Mouse (Mus musculus) heart, postnatal 0 days (tissue): ENCODE measurements around the gene Ihh. TPM values are rescaled to one million over a fixed set of nuclear protein-coding genes. Genes with fewer than 3 reads are reported as not detected.

Source experiments
- ATAC-seq: fragments of 200-750 bp; cut with Nextera tagmentation; 2 replicates; pipeline ENCODE4 v1.8.0; 2017; ENCODE audit warnings: low read depth, moderate number of reproducible peaks, moderate library complexity; ENCODE audit not compliant: insufficient read depth
- DNase-seq: peaks from one replicate; pipeline ENCODE4 v3.0.0-alpha.2; 2016; ENCODE audit warnings: low spot score
- H3K27ac ChIP-seq: fragments of 300-500 bp; sonication (generic); 2 replicates; pipeline ENCODE4 v1.5.1; 2014; ENCODE audit warnings: low read depth, mild to moderate bottlenecking
- H3K27me3 ChIP-seq: fragments of 300-500 bp; sonication (generic); 2 replicates; pipeline ENCODE4 v1.6.1; 2014; ENCODE audit warnings: low read length, mixed read lengths; ENCODE audit not compliant: control insufficient read depth, insufficient read depth
- H3K36me3 ChIP-seq: fragments of 300-500 bp; sonication (generic); replicated peaks from 2 replicates; pipeline ENCODE4 v1.6.1; 2014; ENCODE audit warnings: low read length, mixed read lengths; ENCODE audit not compliant: control insufficient read depth, insufficient read depth
- H3K4me1 ChIP-seq: fragments of 300-500 bp; sonication (generic); 2 replicates; pipeline ENCODE4 v1.6.1; 2014; ENCODE audit warnings: antibody characterized with exemption; ENCODE audit not compliant: control insufficient read depth, insufficient read depth
- H3K4me2 ChIP-seq: fragments of 300-500 bp; sonication (generic); 2 replicates; pipeline ENCODE4 v1.6.1; 2014; ENCODE audit warnings: low read depth, mild to moderate bottlenecking, low read length, moderate library complexity
- H3K4me3 ChIP-seq: fragments of 300-500 bp; sonication (generic); 2 replicates; pipeline ENCODE4 v1.5.1; 2014; ENCODE audit warnings: low read depth, low read length
- H3K9ac ChIP-seq: fragments of 300-500 bp; sonication (generic); replicated peaks from 2 replicates; pipeline ENCODE4 v1.6.1; 2014; ENCODE audit warnings: low read depth, low read length, mixed read lengths
- H3K9me3 ChIP-seq: fragments of 300-500 bp; sonication (generic); replicated peaks from 2 replicates; pipeline ENCODE4 v1.6.1; 2016; ENCODE audit warnings: low read length; ENCODE audit not compliant: control insufficient read depth
- CTCF ChIP-seq: IDR thresholded peaks from 2 replicates; pipeline ENCODE4 v1.5.1; 2016; ENCODE audit warnings: antibody characterized with exemption, control low read depth, low read depth
- EP300 ChIP-seq: IDR thresholded peaks from 2 replicates; pipeline ENCODE4 v1.6.1; 2016; ENCODE audit warnings: antibody characterized with exemption, low read depth
- WGBS: fragments of 180-500 bp; shearing (Covaris S2); extraction: QIAGEN DNeasy Blood & Tissue Kit; methylation state at CpG from one replicate; pipeline ENCODE4 v1.1.7; 2014; 5-methylcytosine and 5-hydroxymethylcytosine counted together
- polyA plus RNA-seq: library from polyadenylated mRNA; unstranded; fragments of >200 nt; fragmentation: Nextera tagmentation; extraction: Ambion mirVana; gene quantifications from 2 replicates; pipeline ENCODE4 v1.2.1, GENCODE M21; 2015
- total RNA-seq: library from RNA; depleted of rRNA; stranded (reverse); fragments of >200 nt; gene quantifications from 2 replicates; pipeline ENCODE4 v1.2.3, GENCODE M21; 2014; ENCODE audit warnings: low replicate concordance; rRNA removed

Ihh gene
- total RNA-seq (0.35 TPM in 1 of 2 replicates, not detected in the other), polyA plus RNA-seq (0.05 TPM in 2 replicates)

DNA sequence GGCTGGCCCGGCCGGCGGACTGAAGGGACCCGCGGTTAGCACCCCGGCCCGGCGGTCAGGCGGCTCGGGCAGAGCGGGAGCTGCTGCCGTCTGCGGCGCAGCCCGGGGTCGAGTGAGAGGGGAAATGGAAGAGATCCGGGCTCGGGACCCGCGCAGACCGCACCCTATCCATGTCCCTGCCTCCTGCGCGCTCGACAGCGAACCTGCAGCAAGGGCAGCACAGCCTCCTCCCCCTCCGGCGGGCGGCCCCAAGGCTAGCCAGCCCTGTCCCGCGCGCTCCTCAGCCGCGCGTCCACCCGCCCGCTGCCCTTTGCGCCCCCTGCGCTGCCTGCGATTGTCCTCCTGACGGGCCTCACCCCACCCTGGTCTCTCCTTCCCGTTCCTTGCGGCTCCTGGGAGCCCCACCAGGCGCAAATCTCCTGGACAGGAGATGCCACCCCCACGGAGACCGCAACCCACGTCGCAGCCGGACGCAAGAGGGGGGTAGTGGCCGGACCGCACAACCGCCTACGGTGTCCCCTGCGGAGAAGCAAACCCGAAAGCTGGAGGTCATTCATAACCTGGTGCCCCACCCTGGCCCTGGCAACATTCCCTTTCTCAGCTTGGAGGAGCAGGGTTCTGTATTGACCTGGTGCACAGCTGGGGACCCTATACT is at the start of gene Ihh:
Ihh (minus strand) TSS at position 117 of the 655 bp plus-strand sequence.
- no peaks in the 10 kb centered on the region for H3K9me3 ChIP-seq
- no peak for TF ChIP-seq CTCF
- no peak for TF ChIP-seq EP300
- no peaks in the 10 kb centered on the region for H3K36me3 ChIP-seq
- no peak for DNase-seq
- WGBS, result 2% methylated on average over 53 of the region's 55 CpGs
- no peak for ATAC-seq
- H3K4me3 ChIP-seq, result peak within 1 kb of the TSS; percentile 42
- H3K27ac ChIP-seq, result no peak within 1 kb of the TSS
- peaks cover 91% of the 10 kb centered on the region for H3K27me3 ChIP-seq
- peak within 1 kb of the TSS; percentile 60 for H3K4me2 ChIP-seq
- H3K9ac ChIP-seq, result no peak within 1 kb of the TSS
- H3K4me1 ChIP-seq, result 0 out of 2 replicates have a peak, but pooled peaks cover 5% of the 10 kb centered on the region

DNA sequence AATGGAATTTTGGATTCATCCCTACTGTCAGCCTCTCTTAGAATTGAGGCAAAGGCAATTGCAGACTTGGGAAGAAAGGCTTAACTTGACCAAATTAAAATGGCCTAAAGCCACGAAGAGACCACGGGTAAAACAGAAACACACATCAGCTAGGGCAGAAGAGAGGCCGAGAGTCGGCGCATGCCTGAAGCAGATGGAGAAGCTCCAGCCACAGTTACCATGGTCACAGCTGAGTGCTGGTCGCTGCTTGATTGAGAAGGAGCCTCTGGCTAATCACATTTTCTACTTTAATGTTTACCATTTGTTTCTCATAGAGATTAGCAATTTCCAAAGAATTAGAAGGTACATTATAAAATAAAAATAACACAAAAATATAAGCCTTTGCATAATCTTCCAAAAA is 49.7 kb upstream of the Ihh start:
- TF ChIP-seq CTCF (no peak), EP300 (no peak)
- ATAC-seq, result no peak
- 0 out of 2 replicates have a peak, but pooled peaks cover 7% of the 10 kb centered on the region for H3K4me1 ChIP-seq
- no peak overlapping the region for H3K27ac ChIP-seq
- WGBS, result 62% methylated on average over 6 of the region's 6 CpGs
- no peak overlapping the region for H3K9ac ChIP-seq
- no peaks in the 10 kb centered on the region for H3K27me3 ChIP-seq
- H3K4me3 ChIP-seq, result no peak overlapping the region
- no peaks in the 10 kb centered on the region for H3K36me3 ChIP-seq
- H3K9me3 ChIP-seq, result no peaks in the 10 kb centered on the region
- DNase-seq, result no peak
- no peak overlapping the region for H3K4me2 ChIP-seq

DNA sequence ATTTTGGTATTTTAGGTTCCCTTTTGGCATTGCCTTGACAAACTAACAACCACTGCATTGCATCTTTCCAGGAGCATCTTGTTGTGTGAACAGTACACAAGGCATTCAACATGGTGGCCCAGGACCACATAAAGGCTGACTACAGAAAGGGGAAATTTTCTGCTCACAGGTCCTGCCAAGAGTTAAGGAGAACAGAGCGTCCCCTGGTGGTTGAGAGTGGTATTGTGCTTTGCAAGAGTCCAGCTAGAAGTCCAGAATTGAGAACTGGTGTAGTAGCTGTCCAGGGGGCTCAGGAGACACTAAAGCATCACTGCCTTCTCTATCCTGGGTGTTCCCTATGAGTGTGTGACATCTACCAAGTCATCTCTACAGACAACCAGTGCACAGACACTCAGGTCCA is 49.0 kb upstream of the Ihh start:
- ATAC-seq (no peak), DNase-seq (no peak)
- no peaks in the 10 kb centered on the region for H3K9me3 ChIP-seq
- H3K27ac ChIP-seq, result no peak overlapping the region
- no peaks in the 10 kb centered on the region for H3K36me3 ChIP-seq
- no peak overlapping the region for H3K9ac ChIP-seq
- 0 out of 2 replicates have a peak, but pooled peaks cover under 1% of the 10 kb centered on the region for H3K4me1 ChIP-seq
- peak; percentile 62 for TF ChIP-seq CTCF
- TF ChIP-seq EP300, result no peak
- WGBS, result 0% methylated on average over 1 of the region's 1 CpGs
- no peaks in the 10 kb centered on the region for H3K27me3 ChIP-seq
- H3K4me2 ChIP-seq, result no peak overlapping the region
- no peak overlapping the region for H3K4me3 ChIP-seq

DNA sequence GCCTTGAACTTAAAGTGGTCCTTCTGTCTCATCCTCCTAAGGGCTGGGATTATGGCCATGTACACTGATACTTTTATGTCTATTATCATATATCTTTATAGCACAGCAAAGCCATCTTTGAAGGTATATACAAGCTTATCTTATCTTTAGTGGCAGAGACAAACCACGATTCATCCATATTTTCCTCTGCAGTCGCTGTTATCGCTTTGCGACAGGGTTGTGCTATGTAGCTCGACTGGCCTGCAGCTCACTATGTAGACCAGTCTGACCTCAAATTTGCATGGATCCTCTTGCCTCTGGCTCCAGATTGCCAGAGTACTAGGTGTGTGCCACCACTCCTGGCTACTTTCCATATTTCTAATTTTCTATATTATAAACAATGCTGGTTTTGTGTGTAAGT is 47.7 kb upstream of the Ihh start:
- Histone ChIP-seq H3K9ac (no peak overlapping the region), H3K4me2 (no peak overlapping the region), H3K27ac (no peak overlapping the region), H3K27me3 (no peaks in the 10 kb centered on the region), H3K4me1 (no peaks in the 10 kb centered on the region), H3K9me3 (no peaks in the 10 kb centered on the region), H3K4me3 (no peak overlapping the region), H3K36me3 (no peaks in the 10 kb centered on the region)
- ATAC-seq, result no peak
- WGBS, result 57% methylated on average over 5 of the region's 5 CpGs
- no peak for DNase-seq
- TF ChIP-seq CTCF, result no peak
- TF ChIP-seq EP300, result no peak

DNA sequence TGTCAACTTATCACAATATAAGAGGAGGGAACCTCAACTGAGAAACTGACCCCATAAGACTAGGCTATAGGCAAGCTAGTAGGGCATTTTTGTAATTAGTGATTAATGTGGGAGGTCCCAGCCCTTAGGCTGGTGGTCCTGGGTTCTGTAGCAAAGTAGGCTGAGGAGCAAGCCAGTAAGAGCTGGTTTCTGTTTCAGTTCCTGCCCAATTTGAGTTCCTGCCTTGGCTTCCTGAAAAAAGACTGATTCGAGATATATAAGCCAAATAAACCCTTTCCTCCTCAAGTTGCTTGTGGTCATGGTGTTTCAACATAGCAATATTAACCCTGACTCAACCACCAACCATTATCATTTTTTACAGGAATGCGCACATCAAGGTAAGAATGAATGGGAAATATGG is 45.8 kb upstream of the Ihh start:
- no peak overlapping the region for H3K9ac ChIP-seq
- no peaks in the 10 kb centered on the region for H3K27me3 ChIP-seq
- H3K4me3 ChIP-seq, result no peak overlapping the region
- no peak overlapping the region for H3K27ac ChIP-seq
- ATAC-seq (no peak), DNase-seq (no peak)
- H3K9me3 ChIP-seq, result no peaks in the 10 kb centered on the region
- WGBS, result 82% methylated on average over 2 of the region's 2 CpGs
- H3K36me3 ChIP-seq, result no peaks in the 10 kb centered on the region
- no peak overlapping the region for H3K4me2 ChIP-seq
- TF ChIP-seq CTCF (no peak), EP300 (no peak)
- H3K4me1 ChIP-seq, result no peaks in the 10 kb centered on the region

DNA sequence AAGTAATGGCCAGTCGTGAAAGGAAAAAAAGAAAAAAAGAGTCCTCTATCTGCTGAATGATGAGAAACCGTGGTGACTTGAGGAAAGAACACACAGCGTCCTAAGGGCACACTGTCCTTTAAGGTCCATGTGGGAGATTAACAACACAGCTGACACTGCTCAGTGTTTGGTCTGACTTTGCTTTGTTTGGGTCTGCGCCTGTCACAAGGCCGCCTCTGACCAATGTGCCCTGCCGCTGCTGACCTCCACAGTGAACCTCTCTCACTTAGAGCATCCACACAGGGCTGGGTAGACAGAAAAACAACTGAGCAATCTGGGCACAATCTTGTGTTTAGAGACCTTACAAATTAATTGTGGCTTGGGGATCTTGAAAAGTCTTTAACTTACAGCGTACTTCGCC is 25.5 kb upstream of the Ihh start:
- ATAC-seq (no peak), DNase-seq (no peak)
- no peaks in the 10 kb centered on the region for H3K4me1 ChIP-seq
- 78% methylated on average over 8 of the region's 8 CpGs for WGBS
- H3K9me3 ChIP-seq, result no peaks in the 10 kb centered on the region
- TF ChIP-seq CTCF (no peak), EP300 (no peak)
- no peaks in the 10 kb centered on the region for H3K27me3 ChIP-seq
- H3K27ac ChIP-seq, result no peak overlapping the region
- H3K4me3 ChIP-seq, result no peak overlapping the region
- H3K4me2 ChIP-seq, result no peak overlapping the region
- no peaks in the 10 kb centered on the region for H3K36me3 ChIP-seq
- no peak overlapping the region for H3K9ac ChIP-seq
